Mouse (Mus musculus): ENCODE measurements around the gene Gpi1. TPM values are rescaled to one million over a fixed set of nuclear protein-coding genes. Genes with fewer than 3 reads are reported as not detected.

The Gpi1 gene
- polyA plus RNA-seq, 1 experiment from 2014 or later: 255 TPM

- Histone ChIP-seq H3K9me3 (no peaks in the 10 kb centered on the region), H3K4me3 (no peak overlapping the region), H3K36me3 (peaks cover 40% of the 10 kb centered on the region; the same call in 1 of the 2 replicates), H3K27me3 (no peaks in the 10 kb centered on the region), H3K9ac (no peak overlapping the region), H3K4me1 (no peaks in the 10 kb centered on the region), H3K27ac (no peak overlapping the region), H3K4me2 (replicated peaks) (no peak overlapping the region)
- WGBS: 71% methylated on average over 2 of the region's 2 CpGs
- no peak for ATAC-seq (ENCODE audit: insufficient number of reproducible peaks, insufficient read depth, low FRiP score, low TSS enrichment)
Observed at GRCm38 (mm10) chr7:34252030-34252429, 21.9 kb upstream of the Gpi1 start.

GRCm38 (mm10) chr7:34250738-34251137, 20.6 kb upstream of the Gpi1 start, which contains the start of gene Gm6096:
Gm6096 (plus strand) TSS chr7:34251038.
- WGBS: 94% methylated on average over 7 of the region's 7 CpGs
- ATAC-seq (ENCODE audit: insufficient number of reproducible peaks, insufficient read depth, low FRiP score, low TSS enrichment): no peak
- no peak within 1 kb of the TSS for H3K9ac ChIP-seq
- no peaks in the 10 kb centered on the region for H3K27me3 ChIP-seq
- no peaks in the 10 kb centered on the region for H3K9me3 ChIP-seq
- H3K4me3 ChIP-seq: no peak within 1 kb of the TSS
- H3K36me3 ChIP-seq: peaks cover 41% of the 10 kb centered on the region; the same call in 1 of the 2 replicates
- H3K4me1 ChIP-seq: no peaks in the 10 kb centered on the region
- H3K27ac ChIP-seq: no peak within 1 kb of the TSS
- no peak within 1 kb of the TSS for H3K4me2 ChIP-seq (replicated peaks)

GRCm38 (mm10) chr7:34246870-34247499, 16.8 kb upstream of the Gpi1 start:
- H3K27me3 ChIP-seq: no peaks in the 10 kb centered on the region
- no peak overlapping the region for H3K4me2 ChIP-seq (replicated peaks)
- no peak for ATAC-seq (ENCODE audit: insufficient number of reproducible peaks, insufficient read depth, low FRiP score, low TSS enrichment)
- no peak overlapping the region for H3K9ac ChIP-seq
- H3K4me1 ChIP-seq: no peaks in the 10 kb centered on the region
- 93% methylated on average over 3 of the region's 3 CpGs for WGBS
- no peak overlapping the region for H3K4me3 ChIP-seq
- peaks cover 42% of the 10 kb centered on the region for H3K36me3 ChIP-seq
- no peaks in the 10 kb centered on the region for H3K9me3 ChIP-seq
- H3K27ac ChIP-seq: no peak overlapping the region

GRCm38 (mm10) chr7:34242176-34242575, 12.0 kb upstream of the Gpi1 start:
- ATAC-seq (ENCODE audit: insufficient number of reproducible peaks, insufficient read depth, low FRiP score, low TSS enrichment): no peak
- Histone ChIP-seq H3K27ac (no peak overlapping the region), H3K4me2 (replicated peaks) (no peak overlapping the region), H3K4me1 (no peaks in the 10 kb centered on the region), H3K9me3 (no peaks in the 10 kb centered on the region), H3K27me3 (no peaks in the 10 kb centered on the region), H3K4me3 (no peak overlapping the region), H3K36me3 (peaks cover 59% of the 10 kb centered on the region), H3K9ac (no peak overlapping the region)
- WGBS: 91% methylated on average over 11 of the region's 11 CpGs

- ATAC-seq (ENCODE audit: insufficient number of reproducible peaks, insufficient read depth, low FRiP score, low TSS enrichment): no peak
- 0 out of 2 replicates have a peak, but pooled peaks cover 4% of the 10 kb centered on the region for H3K4me1 ChIP-seq
- no peak overlapping the region for H3K4me2 ChIP-seq (replicated peaks)
- H3K27ac ChIP-seq: no peak overlapping the region
- H3K9ac ChIP-seq: no peak overlapping the region
- WGBS: 92% methylated on average over 5 of the region's 5 CpGs
- no peak overlapping the region for H3K4me3 ChIP-seq
- no peaks in the 10 kb centered on the region for H3K27me3 ChIP-seq
- H3K9me3 ChIP-seq: no peaks in the 10 kb centered on the region
- H3K36me3 ChIP-seq: peaks cover 42% of the 10 kb centered on the region
Observed at GRCm38 (mm10) chr7:34238086-34238485, 8.0 kb upstream of the Gpi1 start.

GRCm38 (mm10) chr7:34235602-34236001, 5.5 kb upstream of the Gpi1 start:
- Histone ChIP-seq H3K9ac (no peak overlapping the region), H3K27me3 (no peaks in the 10 kb centered on the region), H3K27ac (no peak overlapping the region), H3K4me2 (replicated peaks) (no peak overlapping the region), H3K4me1 (0 out of 2 replicates have a peak, but pooled peaks cover 5% of the 10 kb centered on the region), H3K4me3 (no peak overlapping the region), H3K36me3 (peaks cover 32% of the 10 kb centered on the region), H3K9me3 (no peaks in the 10 kb centered on the region)
- WGBS: 86% methylated on average over 5 of the region's 5 CpGs
- no peak for ATAC-seq (ENCODE audit: insufficient number of reproducible peaks, insufficient read depth, low FRiP score, low TSS enrichment)

GRCm38 (mm10) chr7:34234610-34235561, 4.8 kb upstream of the Gpi1 start:
- peaks cover 26% of the 10 kb centered on the region for H3K36me3 ChIP-seq
- 2% methylated on average over 17 of the region's 17 CpGs for WGBS
- peak overlapping the region; percentile 53 for H3K4me2 ChIP-seq (replicated peaks)
- peak overlapping the region; percentile 88 for H3K27ac ChIP-seq
- H3K27me3 ChIP-seq: no peaks in the 10 kb centered on the region
- peak overlapping the region; percentile 44 for H3K4me3 ChIP-seq
- H3K9me3 ChIP-seq: no peaks in the 10 kb centered on the region
- 0 out of 2 replicates have a peak, but pooled peaks cover 5% of the 10 kb centered on the region for H3K4me1 ChIP-seq
- H3K9ac ChIP-seq: peak overlapping the region; percentile 60
- no peak for ATAC-seq (ENCODE audit: insufficient number of reproducible peaks, insufficient read depth, low FRiP score, low TSS enrichment)

- Histone ChIP-seq H3K4me2 (replicated peaks) (peak overlapping the region; percentile 53), H3K4me1 (peaks cover 10% of the 10 kb centered on the region), H3K27ac (peak overlapping the region; percentile 88), H3K9me3 (no peaks in the 10 kb centered on the region), H3K4me3 (peak overlapping the region; percentile 44), H3K9ac (peak overlapping the region; percentile 60), H3K36me3 (peaks cover 20% of the 10 kb centered on the region), H3K27me3 (no peaks in the 10 kb centered on the region)
- peak; percentile 97 for ATAC-seq (ENCODE audit: insufficient number of reproducible peaks, insufficient read depth, low FRiP score, low TSS enrichment)
- WGBS: under 1% methylated on average over 46 of the region's 46 CpGs
Observed at GRCm38 (mm10) chr7:34233909-34234609, 3.9 kb upstream of the Gpi1 start.

GRCm38 (mm10) chr7:34232785-34233725, 2.9 kb upstream of the Gpi1 start:
- no peaks in the 10 kb centered on the region for H3K27me3 ChIP-seq
- 34% methylated on average over 7 of the region's 7 CpGs for WGBS
- H3K27ac ChIP-seq: peak overlapping the region; percentile 88
- peaks cover 20% of the 10 kb centered on the region for H3K4me1 ChIP-seq
- peak overlapping the region; percentile 44 for H3K4me3 ChIP-seq
- H3K4me2 ChIP-seq (replicated peaks): peak overlapping the region; percentile 53
- H3K9ac ChIP-seq: peak overlapping the region; percentile 36; the same call in 1 of the 2 replicates
- no peaks in the 10 kb centered on the region for H3K9me3 ChIP-seq
- peaks cover 14% of the 10 kb centered on the region for H3K36me3 ChIP-seq
- ATAC-seq (ENCODE audit: insufficient number of reproducible peaks, insufficient read depth, low FRiP score, low TSS enrichment): no peak

- Histone ChIP-seq H3K9me3 (no peaks in the 10 kb centered on the region), H3K4me1 (peaks cover 22% of the 10 kb centered on the region), H3K4me2 (replicated peaks) (peak overlapping the region; percentile 68), H3K9ac (peak overlapping the region; percentile 73), H3K36me3 (peaks cover 33% of the 10 kb centered on the region), H3K27me3 (no peaks in the 10 kb centered on the region), H3K27ac (peak overlapping the region; percentile 87), H3K4me3 (peak overlapping the region; percentile 68)
- under 1% methylated on average over 19 of the region's 19 CpGs for WGBS
- ATAC-seq (ENCODE audit: insufficient number of reproducible peaks, insufficient read depth, low FRiP score, low TSS enrichment): peak; percentile 2; the same call in 1 of the 2 replicates
Observed at GRCm38 (mm10) chr7:34229691-34230111, 435 bp downstream of the Gpi1 start.
